Mouse (Mus musculus): ENCODE measurements at regions not wholly inside any gene's neighbourhood (a gene's known extent, or its start where the extent isn't known, plus 50 kb on each side); places are given as distances from the start of the nearest gene placed in this dataset.

GRCm38 (mm10) chr5:118400926-118401325, 155.9 kb downstream of the 2410131K14Rik start:
- no peak for DNase-seq (ENCODE audit: low read depth in 1 of 2, low spot score in 2 of 2)
- Histone ChIP-seq H3K4me3 (ENCODE audit: extremely low read depth, insufficient read depth, insufficient read length) (no peak overlapping the region), H3K27ac (ENCODE audit: insufficient read depth, low read length) (no peak overlapping the region), H3K4me1 (ENCODE audit: control insufficient read depth, insufficient read depth, insufficient read length) (no peaks in the 10 kb centered on the region), H3K27me3 (ENCODE audit: control insufficient read depth, insufficient read depth, low read length) (no peaks in the 10 kb centered on the region), H3K36me3 (ENCODE audit: control insufficient read depth, insufficient read depth, low read length) (no peaks in the 10 kb centered on the region)
- WGBS: 83% methylated on average over 10 of the region's 10 CpGs
- TF ChIP-seq POLR2A (IDR thresholded peaks at IDR 0.05; ENCODE audit: low read depth, low read length) (no peak), CTCF (IDR thresholded peaks at IDR 0.05; ENCODE audit: extremely low read depth, insufficient read depth, insufficient read length, insufficient replicate concordance) (no peak)

- peak in 1 of 2 experiments; percentile 27 for DNase-seq (ENCODE audit: low read depth in 1 of 2, low spot score in 2 of 2)
- Histone ChIP-seq H3K27me3 (ENCODE audit: control insufficient read depth, insufficient read depth, low read length) (no peaks in the 10 kb centered on the region), H3K27ac (ENCODE audit: insufficient read depth, low read length) (no peak overlapping the region), H3K4me1 (ENCODE audit: control insufficient read depth, insufficient read depth, insufficient read length) (no peaks in the 10 kb centered on the region), H3K36me3 (ENCODE audit: control insufficient read depth, insufficient read depth, low read length) (no peaks in the 10 kb centered on the region), H3K4me3 (ENCODE audit: extremely low read depth, insufficient read depth, insufficient read length) (no peak overlapping the region)
- 44% methylated on average over 7 of the region's 7 CpGs for WGBS
- TF ChIP-seq CTCF (IDR thresholded peaks at IDR 0.05; ENCODE audit: extremely low read depth, insufficient read depth, insufficient read length, insufficient replicate concordance) (no peak), POLR2A (IDR thresholded peaks at IDR 0.05; ENCODE audit: low read depth, low read length) (no peak)
Observed at GRCm38 (mm10) chr5:118404398-118404797, 156.1 kb upstream of the Med13l start.

- Histone ChIP-seq H3K27ac (ENCODE audit: insufficient read depth, low read length) (no peak overlapping the region), H3K4me3 (ENCODE audit: extremely low read depth, insufficient read depth, insufficient read length) (no peak overlapping the region), H3K36me3 (ENCODE audit: control insufficient read depth, insufficient read depth, low read length) (no peaks in the 10 kb centered on the region), H3K27me3 (ENCODE audit: control insufficient read depth, insufficient read depth, low read length) (no peaks in the 10 kb centered on the region), H3K4me1 (ENCODE audit: control insufficient read depth, insufficient read depth, insufficient read length) (no peaks in the 10 kb centered on the region)
- no peak for DNase-seq (ENCODE audit: low read depth in 1 of 2, low spot score in 2 of 2)
- WGBS: 85% methylated on average over 3 of the region's 3 CpGs
- no peak for TF ChIP-seq CTCF (IDR thresholded peaks at IDR 0.05; ENCODE audit: extremely low read depth, insufficient read depth, insufficient read length, insufficient replicate concordance)
- no peak for TF ChIP-seq POLR2A (IDR thresholded peaks at IDR 0.05; ENCODE audit: low read depth, low read length)
Observed at GRCm38 (mm10) chr5:118405421-118405820, 155.1 kb upstream of the Med13l start.

DNA sequence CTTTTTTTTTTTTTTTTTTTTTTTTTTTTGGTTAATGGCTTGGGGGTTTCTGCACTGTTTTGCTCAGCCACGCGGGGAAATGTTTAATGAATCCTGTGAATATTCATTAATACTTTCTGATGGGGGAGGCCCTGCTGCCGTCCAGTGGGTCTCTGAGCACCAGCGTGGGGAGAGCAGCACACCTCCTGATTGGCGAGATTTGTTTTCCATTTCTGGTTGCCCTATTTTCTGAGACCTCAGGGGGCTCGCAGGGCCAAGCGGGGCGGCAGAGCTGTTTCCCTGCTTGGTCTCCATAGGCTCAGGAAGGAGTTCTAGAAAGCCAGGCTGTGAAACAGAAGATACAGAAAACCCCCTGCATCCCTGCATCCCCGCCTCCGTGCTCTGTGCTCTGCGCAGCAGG, 153.0 kb upstream of the Med13l start:
- H3K27me3 ChIP-seq (ENCODE audit: control insufficient read depth, insufficient read depth, low read length): no peaks in the 10 kb centered on the region
- DNase-seq (ENCODE audit: low read depth in 1 of 2, low spot score in 2 of 2): no peak
- H3K4me3 ChIP-seq (ENCODE audit: extremely low read depth, insufficient read depth, insufficient read length): no peak overlapping the region
- H3K36me3 ChIP-seq (ENCODE audit: control insufficient read depth, insufficient read depth, low read length): no peaks in the 10 kb centered on the region
- no peaks in the 10 kb centered on the region for H3K4me1 ChIP-seq (ENCODE audit: control insufficient read depth, insufficient read depth, insufficient read length)
- H3K27ac ChIP-seq (ENCODE audit: insufficient read depth, low read length): no peak overlapping the region; the same call in 1 of the 2 replicates
- TF ChIP-seq POLR2A (IDR thresholded peaks at IDR 0.05; ENCODE audit: low read depth, low read length): no peak
- no peak for TF ChIP-seq CTCF (IDR thresholded peaks at IDR 0.05; ENCODE audit: extremely low read depth, insufficient read depth, insufficient read length, insufficient replicate concordance)
- WGBS: 87% methylated on average over 11 of the region's 11 CpGs

- no peaks in the 10 kb centered on the region for H3K36me3 ChIP-seq (ENCODE audit: control insufficient read depth, insufficient read depth, low read length)
Observed at GRCm38 (mm10) chr5:118407973-118408372, 152.5 kb upstream of the Med13l start.

DNA sequence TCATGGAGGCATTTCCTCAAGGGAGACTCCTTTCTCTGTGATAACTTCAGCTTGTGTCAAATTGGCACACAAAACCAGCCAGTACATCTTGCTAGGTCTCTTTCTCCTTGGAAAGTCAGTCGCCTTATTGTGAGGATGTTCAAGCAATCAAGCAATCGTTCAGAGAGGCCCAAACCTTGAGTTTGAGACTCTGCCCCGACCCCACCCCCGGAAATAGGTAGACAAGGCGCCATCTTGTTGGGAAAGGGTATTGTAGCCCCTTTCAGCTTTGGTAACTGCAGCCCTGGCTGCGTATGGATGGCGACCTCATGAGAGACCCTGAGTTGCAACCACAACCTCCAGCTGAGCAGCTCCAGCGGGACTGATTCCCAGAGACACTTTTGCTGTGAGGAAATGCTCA, 151.7 kb upstream of the Med13l start:
- H3K27ac ChIP-seq (ENCODE audit: insufficient read depth, low read length): no peak overlapping the region
- 87% methylated on average over 8 of the region's 8 CpGs for WGBS

More at GRCm38 (mm10) chr5:118407973-118408372, 152.5 kb upstream of the Med13l start:
- DNase-seq (ENCODE audit: low read depth in 1 of 2, low spot score in 2 of 2): no peak
- Histone ChIP-seq H3K27me3 (ENCODE audit: control insufficient read depth, insufficient read depth, low read length) (no peaks in the 10 kb centered on the region), H3K27ac (ENCODE audit: insufficient read depth, low read length) (no peak overlapping the region; the same call in 1 of the 2 replicates), H3K4me3 (ENCODE audit: extremely low read depth, insufficient read depth, insufficient read length) (no peak overlapping the region), H3K4me1 (ENCODE audit: control insufficient read depth, insufficient read depth, insufficient read length) (no peaks in the 10 kb centered on the region)
- TF ChIP-seq POLR2A (IDR thresholded peaks at IDR 0.05; ENCODE audit: low read depth, low read length): no peak
- TF ChIP-seq CTCF (IDR thresholded peaks at IDR 0.05; ENCODE audit: extremely low read depth, insufficient read depth, insufficient read length, insufficient replicate concordance): no peak
- WGBS: 68% methylated on average over 3 of the region's 3 CpGs

GRCm38 (mm10) chr5:118413428-118414282, 146.8 kb upstream of the Med13l start:
- H3K4me3 ChIP-seq (ENCODE audit: extremely low read depth, insufficient read depth, insufficient read length): no peak overlapping the region
- no peaks in the 10 kb centered on the region for H3K27me3 ChIP-seq (ENCODE audit: control insufficient read depth, insufficient read depth, low read length)
- no peaks in the 10 kb centered on the region for H3K4me1 ChIP-seq (ENCODE audit: control insufficient read depth, insufficient read depth, insufficient read length)
- no peak overlapping the region for H3K27ac ChIP-seq (ENCODE audit: insufficient read depth, low read length)
- TF ChIP-seq CTCF (IDR thresholded peaks at IDR 0.05; ENCODE audit: extremely low read depth, insufficient read depth, insufficient read length, insufficient replicate concordance): no peak
- TF ChIP-seq POLR2A (IDR thresholded peaks at IDR 0.05; ENCODE audit: low read depth, low read length): no peak
- H3K36me3 ChIP-seq (ENCODE audit: control insufficient read depth, insufficient read depth, low read length): no peaks in the 10 kb centered on the region
- 81% methylated on average over 13 of the region's 13 CpGs for WGBS
- peak; percentile 44 to 49 for DNase-seq (ENCODE audit: low read depth in 1 of 2, low spot score in 2 of 2)

More for the DNA sequence above, 151.7 kb upstream of the Med13l start:
- no peak for TF ChIP-seq CTCF (IDR thresholded peaks at IDR 0.05; ENCODE audit: extremely low read depth, insufficient read depth, insufficient read length, insufficient replicate concordance)
- TF ChIP-seq POLR2A (IDR thresholded peaks at IDR 0.05; ENCODE audit: low read depth, low read length): no peak
- H3K4me1 ChIP-seq (ENCODE audit: control insufficient read depth, insufficient read depth, insufficient read length): no peaks in the 10 kb centered on the region
- H3K27me3 ChIP-seq (ENCODE audit: control insufficient read depth, insufficient read depth, low read length): no peaks in the 10 kb centered on the region
- no peaks in the 10 kb centered on the region for H3K36me3 ChIP-seq (ENCODE audit: control insufficient read depth, insufficient read depth, low read length)
- no peak overlapping the region for H3K4me3 ChIP-seq (ENCODE audit: extremely low read depth, insufficient read depth, insufficient read length)
- no peak for DNase-seq (ENCODE audit: low read depth in 1 of 2, low spot score in 2 of 2)
